Mouse (Mus musculus): ENCODE results near the gene P4ha1. TPM values are rescaled to one million over a fixed set of nuclear protein-coding genes. Genes with fewer than 3 reads are reported as not detected.

The P4ha1 gene
- total RNA-seq, 2 experiments from 2014 or later, result 41.8 to 47.2 TPM

DNA sequence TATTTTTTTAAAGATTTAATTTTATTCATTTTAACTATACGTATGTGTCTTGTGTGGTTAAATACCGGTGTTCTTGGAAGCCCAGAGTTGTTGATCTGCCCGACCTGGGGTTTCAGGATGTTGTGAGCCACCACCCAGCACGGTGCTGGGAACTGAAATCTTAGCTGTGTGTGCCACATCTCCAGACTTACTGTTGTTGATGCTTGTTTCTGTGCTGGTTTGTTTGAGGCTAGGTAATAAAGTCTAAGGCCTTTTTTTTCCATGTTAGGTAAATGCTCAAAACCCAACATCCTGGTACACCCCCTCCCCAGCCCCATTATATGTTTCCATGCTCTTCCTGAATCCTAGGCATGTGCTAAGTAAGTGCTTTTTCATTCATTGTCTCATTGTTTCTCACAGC, 825 bp upstream of the P4ha1 start:
- no peak for DNase-seq (ENCODE audit: extremely low spot score in 1 of 2, low spot score in 1 of 2)

DNA sequence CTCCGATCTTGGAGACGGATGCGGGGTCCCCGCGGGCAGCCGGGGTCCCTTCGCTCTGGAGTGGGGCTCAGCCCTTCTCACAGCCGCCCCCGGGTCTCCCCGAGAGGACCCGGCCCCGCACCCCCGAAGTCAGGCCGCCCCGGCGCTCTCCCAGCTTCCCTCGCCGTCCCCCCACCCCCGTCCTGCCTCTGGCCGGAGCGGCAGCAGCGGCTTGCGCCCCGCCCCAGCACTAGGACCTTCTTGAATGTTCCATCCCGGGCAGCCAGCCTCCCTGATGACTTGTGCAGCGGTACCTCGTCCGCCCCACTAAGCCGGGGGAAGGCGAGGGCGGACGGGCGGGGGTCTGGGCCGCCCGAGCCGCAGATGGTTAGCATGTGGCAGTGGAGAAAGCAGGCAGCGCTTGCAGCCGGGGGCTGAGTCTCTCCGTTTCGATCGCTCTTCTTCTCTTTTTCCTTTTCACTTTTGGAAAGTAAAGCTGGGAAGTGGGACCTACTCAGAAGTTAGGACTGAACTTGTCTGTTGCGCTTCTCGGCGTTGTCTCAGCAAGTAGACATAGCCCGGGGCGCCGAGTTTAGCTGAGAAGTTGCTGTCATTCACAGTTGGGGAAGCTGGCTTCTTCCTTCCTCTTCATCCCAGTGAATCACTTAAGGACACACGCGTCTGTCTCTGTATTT, 529 bp downstream of the P4ha1 start:
- DNase-seq (ENCODE audit: extremely low spot score in 1 of 2, low spot score in 1 of 2), result no peak

DNA sequence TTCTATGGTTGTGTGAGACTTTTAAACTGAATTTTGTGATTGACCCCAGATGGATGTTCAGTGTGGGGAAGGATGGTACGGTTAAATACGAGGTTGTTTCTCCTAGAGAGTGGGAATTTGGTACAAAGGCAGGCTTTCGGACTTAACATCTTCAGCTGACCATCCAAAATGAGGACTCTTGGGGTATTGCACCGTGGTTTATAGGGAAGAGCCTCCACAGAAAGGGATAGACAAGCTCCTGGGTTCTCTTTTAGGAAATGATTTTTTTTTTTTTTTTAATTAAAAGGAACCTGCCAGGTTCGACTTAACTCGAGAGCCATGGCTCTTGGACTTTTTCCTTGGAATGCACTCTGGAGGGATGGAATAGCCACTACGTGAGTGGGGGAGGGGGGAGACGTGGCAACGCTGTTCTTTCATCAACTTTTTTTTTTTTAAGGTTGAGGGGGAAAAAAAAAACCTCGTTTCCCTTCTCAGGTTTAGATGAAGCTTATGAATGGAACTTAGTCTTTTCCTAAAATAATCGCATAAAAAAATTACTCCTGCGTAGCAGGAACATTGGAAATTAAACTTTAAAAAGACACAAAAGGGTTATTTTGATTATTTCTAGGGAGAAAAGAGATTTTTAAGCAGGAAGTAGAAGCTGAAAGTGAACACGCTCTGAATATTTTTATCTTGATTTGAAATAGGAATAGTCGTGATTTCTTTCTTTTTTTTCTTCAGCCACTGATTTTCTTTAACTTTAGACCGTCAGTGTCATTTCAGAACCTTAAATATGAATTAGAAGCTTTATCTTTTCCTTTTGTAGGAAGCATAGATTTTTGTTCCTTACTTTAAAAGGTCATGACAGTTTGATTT, 1.4 kb downstream of the P4ha1 start:
- no peak for DNase-seq (ENCODE audit: extremely low spot score in 1 of 2, low spot score in 1 of 2)

- no peak for DNase-seq (ENCODE audit: extremely low spot score in 1 of 2, low spot score in 1 of 2)
Measured at GRCm38 (mm10) chr10:59326612-59327315, 3.7 kb downstream of the P4ha1 start.

DNA sequence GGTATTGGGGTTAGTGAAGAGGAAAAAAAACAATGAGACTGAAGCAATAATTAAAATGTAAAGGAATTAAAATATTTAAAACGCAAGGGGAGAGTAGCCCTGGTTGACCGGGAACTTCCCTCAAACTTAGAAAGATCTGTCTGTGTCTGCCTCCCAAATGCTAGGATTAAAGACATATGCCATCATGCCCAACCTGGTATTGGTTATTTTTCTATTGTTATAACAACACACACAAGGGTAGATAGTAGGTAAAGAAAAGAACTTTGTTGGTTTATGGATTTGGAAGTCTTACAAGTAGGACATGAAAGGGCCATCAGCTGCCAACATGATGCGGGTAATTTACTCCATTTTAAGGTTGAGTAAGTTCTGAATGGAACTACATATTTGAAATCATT, 4.2 kb downstream of the P4ha1 start:
- DNase-seq (ENCODE audit: extremely low spot score in 1 of 2, low spot score in 1 of 2), result no peak

- no peak for DNase-seq (ENCODE audit: extremely low spot score in 1 of 2, low spot score in 1 of 2)
Measured at GRCm38 (mm10) chr10:59331546-59332256, 8.6 kb downstream of the P4ha1 start.

- no peak for DNase-seq (ENCODE audit: extremely low spot score in 1 of 2, low spot score in 1 of 2)
Measured at GRCm38 (mm10) chr10:59333400-59333799, 10.3 kb downstream of the P4ha1 start.

GRCm38 (mm10) chr10:59334899-59335798, 12.1 kb downstream of the P4ha1 start:
- DNase-seq (ENCODE audit: extremely low spot score in 1 of 2, low spot score in 1 of 2), result peak in 1 of 2 experiments; percentile 22

GRCm38 (mm10) chr10:59336124-59336523, 13.0 kb downstream of the P4ha1 start:
- no peak for DNase-seq (ENCODE audit: extremely low spot score in 1 of 2, low spot score in 1 of 2)

DNA sequence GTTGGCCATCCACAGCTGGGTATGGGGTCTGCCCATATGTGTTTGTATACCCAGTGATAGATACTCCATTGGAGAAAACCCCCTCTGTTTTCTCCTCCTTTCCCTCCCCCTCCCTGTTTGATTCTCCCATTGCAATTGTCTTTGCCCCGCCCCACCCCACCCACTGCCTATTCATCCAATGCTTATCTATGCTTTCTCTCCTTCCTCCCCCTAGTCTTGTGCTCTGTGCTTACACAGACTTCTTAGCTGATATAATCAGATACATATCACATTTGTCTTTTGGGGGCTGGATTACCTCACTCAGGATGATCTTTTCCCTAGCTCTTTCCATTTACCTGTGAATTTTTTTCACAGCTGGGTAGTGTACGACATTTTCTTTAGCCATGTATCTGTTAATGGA, 23.5 kb downstream of the P4ha1 start:
- DNase-seq (ENCODE audit: extremely low spot score in 1 of 2, low spot score in 1 of 2), result no peak

DNA sequence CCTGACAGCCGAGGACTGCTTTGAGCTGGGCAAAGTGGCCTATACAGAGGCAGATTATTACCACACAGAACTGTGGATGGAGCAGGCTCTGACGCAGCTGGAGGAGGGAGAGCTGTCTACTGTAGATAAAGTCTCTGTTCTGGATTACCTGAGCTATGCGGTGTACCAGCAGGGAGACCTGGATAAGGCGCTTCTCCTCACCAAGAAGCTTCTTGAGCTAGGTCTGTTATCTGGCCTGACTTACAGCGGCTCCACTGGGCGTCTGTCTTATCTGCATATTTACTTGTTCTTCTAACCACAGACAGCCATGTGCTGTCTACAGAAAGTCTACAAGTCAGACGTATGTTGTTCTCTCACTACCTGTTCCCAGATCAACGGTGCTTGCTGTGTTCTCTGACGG, 25.1 kb downstream of the P4ha1 start:
- DNase-seq (ENCODE audit: extremely low spot score in 1 of 2, low spot score in 1 of 2), result no peak

DNA sequence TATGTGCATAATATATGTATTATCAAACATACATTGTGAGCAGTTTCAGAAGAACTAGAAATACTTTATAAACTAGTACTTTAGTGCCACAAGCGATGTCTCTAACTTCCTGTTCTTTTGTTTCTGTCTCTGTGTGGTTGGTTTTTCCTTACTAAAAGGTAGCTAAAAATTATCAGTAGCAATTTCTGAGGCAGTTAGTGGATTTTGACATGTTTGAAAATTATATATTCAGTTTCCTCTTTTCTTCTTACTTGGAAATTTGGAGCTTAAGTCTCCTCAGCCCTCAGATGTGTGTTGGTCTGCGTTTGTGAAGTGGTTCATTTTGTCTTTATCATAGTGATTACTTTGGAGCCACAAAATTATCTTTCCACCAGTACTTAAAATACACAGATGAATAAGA, 26.4 kb downstream of the P4ha1 start:
- no peak for DNase-seq (ENCODE audit: extremely low spot score in 1 of 2, low spot score in 1 of 2)

DNA sequence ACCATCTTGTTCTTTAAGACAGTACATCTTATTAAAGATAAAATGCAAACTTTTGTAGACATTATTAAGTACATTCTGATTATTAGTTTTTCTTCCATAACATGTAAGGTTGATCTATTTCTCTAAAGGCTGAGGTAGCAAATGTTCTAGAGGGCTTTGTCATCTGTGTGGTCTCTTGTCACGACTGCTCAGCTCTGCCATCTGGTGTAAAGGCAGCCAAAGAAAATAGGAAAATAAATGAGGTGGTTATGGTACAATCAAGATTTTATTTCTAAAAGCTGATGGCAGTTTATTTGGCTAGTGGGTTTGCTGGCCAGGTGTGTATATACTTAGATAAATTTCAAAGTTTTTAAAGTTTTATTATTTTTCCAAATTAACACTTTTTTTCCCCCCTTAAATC, 30.0 kb downstream of the P4ha1 start:
- DNase-seq (ENCODE audit: extremely low spot score in 1 of 2, low spot score in 1 of 2), result no peak

DNA sequence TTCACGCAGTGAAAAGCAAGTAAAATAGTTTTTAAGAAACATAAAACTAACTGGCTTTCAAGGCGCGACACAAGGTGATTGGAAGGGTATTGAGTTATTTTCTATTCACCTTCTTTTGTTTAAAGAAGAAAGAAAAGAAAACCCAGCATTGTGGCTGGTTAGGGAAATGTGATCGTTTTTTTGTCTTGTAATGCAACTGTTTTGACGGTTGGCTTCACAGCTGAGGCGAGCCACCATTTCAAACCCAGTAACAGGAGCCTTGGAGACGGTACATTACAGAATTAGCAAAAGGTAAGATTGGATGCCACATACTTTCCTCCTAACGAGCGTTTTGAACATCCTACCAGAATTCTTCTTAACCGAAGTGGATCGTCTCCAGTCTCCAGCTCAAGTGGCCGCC, 31.0 kb downstream of the P4ha1 start:
- DNase-seq (ENCODE audit: extremely low spot score in 1 of 2, low spot score in 1 of 2), result no peak

GRCm38 (mm10) chr10:59355020-59355419, 31.9 kb downstream of the P4ha1 start:
- DNase-seq (ENCODE audit: extremely low spot score in 1 of 2, low spot score in 1 of 2), result no peak

DNA sequence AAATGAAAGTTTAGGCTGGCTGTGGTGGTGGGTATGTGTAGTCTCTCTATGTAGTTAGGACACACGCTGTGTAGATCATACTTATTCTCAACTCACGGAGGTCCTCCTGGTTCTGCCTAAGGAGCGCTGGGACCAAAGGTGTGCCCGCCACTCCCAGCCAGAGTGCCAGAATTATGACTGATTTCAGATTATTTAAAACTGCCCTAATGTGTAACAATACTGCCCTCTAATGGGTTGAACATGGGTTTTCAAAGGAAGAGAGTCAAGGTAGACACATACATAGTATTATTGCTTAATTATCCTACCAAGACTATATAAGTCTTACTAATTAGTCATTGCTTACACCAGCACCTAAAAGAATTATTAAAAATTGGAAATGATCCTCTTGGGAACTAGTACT, 35.6 kb downstream of the P4ha1 start:
- DNase-seq (ENCODE audit: extremely low spot score in 1 of 2, low spot score in 1 of 2), result no peak

DNA sequence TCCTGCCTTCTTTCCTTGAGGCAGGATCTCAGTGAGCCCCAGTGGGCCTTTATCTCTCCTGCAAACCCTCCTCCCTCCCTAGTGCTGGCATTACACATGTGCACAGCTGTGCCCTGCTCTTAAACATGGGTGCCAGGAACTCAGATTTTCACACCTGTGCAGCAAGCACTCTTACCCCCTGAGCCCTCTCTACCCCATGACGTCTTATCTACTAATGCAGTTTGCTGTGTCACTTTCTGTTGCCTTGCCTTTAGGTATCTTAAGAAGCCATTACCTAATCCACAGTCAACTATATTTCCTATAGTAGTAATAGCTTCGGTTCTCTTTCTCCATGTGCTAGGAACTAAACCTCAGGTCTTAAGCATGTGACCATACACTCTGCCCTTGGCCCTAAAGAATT, 40.1 kb downstream of the P4ha1 start:
- DNase-seq (ENCODE audit: extremely low spot score in 1 of 2, low spot score in 1 of 2), result no peak

DNA sequence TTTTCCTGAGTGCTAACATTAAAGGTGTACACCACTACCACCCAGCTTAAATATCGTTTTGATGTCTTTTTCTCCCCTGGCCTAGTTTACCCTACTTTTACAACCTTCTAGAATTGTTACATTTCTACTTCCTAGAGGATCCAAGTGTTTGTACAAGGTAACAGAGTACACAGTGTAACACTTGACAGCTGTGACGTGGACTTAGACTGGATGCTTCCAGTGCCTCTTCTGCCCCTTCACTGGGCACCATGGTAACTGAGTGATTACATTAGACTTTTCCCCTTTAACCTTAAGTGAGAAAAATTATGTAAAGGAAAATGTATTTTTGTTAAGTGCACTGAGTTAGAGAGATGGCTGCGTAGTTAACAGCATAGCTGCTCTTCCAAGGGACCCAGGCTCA, 41.5 kb downstream of the P4ha1 start:
- DNase-seq (ENCODE audit: extremely low spot score in 1 of 2, low spot score in 1 of 2), result no peak

GRCm38 (mm10) chr10:59365804-59366589, 42.9 kb downstream of the P4ha1 start:
- DNase-seq (ENCODE audit: extremely low spot score in 1 of 2, low spot score in 1 of 2), result no peak
